Mouse (Mus musculus): ENCODE data around the gene Aplp1.

DNA sequence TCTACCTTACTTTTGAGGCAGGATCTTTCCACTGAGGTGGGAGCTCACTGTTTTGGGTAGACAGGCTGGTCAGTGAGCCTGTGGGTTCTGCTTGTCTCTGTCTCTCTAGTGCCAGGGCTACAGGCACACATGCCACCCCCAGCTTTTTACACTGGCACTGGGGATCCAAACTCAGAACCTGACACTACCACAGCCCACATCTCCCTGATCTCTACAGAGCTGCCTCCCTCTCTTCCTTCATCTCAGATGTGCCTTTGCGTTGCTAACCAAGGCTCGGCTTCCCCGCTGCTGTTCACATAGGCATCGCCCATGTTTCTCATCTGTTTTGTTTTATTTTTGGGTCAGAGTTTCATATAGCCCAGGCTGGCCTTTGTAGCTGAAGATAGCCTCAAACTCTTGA is 51.7 kb downstream of the Aplp1 start:
- TF ChIP-seq POLR2A (IDR thresholded peaks at IDR 0.05; ENCODE audit: insufficient read depth, low read depth, low read length) = no peak
- TF ChIP-seq CTCF (IDR thresholded peaks at IDR 0.05) = no peak
- no peak for TF ChIP-seq EP300 (IDR thresholded peaks at IDR 0.05; ENCODE audit: insufficient read depth, low read depth, low read length)

All from heart, adult 2 months (tissue).